Mouse (Mus musculus) erythroblast, embryonic 14.5 days (primary cell): ENCODE measurements around the gene Farsa.

Experiments
- GATA1 ChIP-seq: IDR thresholded peaks from 2 replicates; pipeline ENCODE4 v1.6.1; 2012; ENCODE audit warnings: low read length, inconsistent platforms, mixed read lengths
- TAL1 ChIP-seq: IDR thresholded peaks from 3 replicates; pipeline ENCODE4 v1.6.1; 2012; ENCODE audit warnings: low read length, inconsistent platforms, mixed read lengths

GRCm38 (mm10) chr8:84814555-84815441 lies 42.0 kb upstream of the Farsa start:
- TF ChIP-seq TAL1 = no peak
- no peak for TF ChIP-seq GATA1
